Mouse (Mus musculus) liver, embryonic 15.5 days (tissue): ENCODE data around the gene Mamstr. TPM values are rescaled to one million over a fixed set of nuclear protein-coding genes. Genes with fewer than 3 reads are reported as not detected.
A peak's percentile ranks its signal among the peaks of the same experiment; 100 is the strongest.

Experiments used
- ATAC-seq: fragments of 200-750 bp; cut with Nextera tagmentation; 2 replicates; pipeline ENCODE4 v1.8.0; 2017; ENCODE audit warnings: moderate number of reproducible peaks, mild to moderate bottlenecking, moderate library complexity; ENCODE audit not compliant: insufficient read depth
- H3K27ac ChIP-seq: fragments of 300-500 bp; sonication (generic); replicated peaks from 2 replicates; pipeline ENCODE4 v1.5.1; 2015; ENCODE audit warnings: mild to moderate bottlenecking, inconsistent platforms
- H3K27me3 ChIP-seq: fragments of 300-500 bp; sonication (generic); 2 replicates; pipeline ENCODE4 v1.6.1; 2015; ENCODE audit warnings: mild to moderate bottlenecking, inconsistent platforms
- H3K36me3 ChIP-seq: fragments of 300-500 bp; sonication (generic); replicated peaks from 2 replicates; pipeline ENCODE4 v1.6.1; 2015; ENCODE audit warnings: moderate library complexity, mild to moderate bottlenecking, inconsistent platforms
- H3K4me1 ChIP-seq: fragments of 300-500 bp; sonication (generic); replicated peaks from 2 replicates; pipeline ENCODE4 v1.6.1; 2015; ENCODE audit warnings: inconsistent platforms
- H3K4me2 ChIP-seq: fragments of 300-500 bp; sonication (generic); 2 replicates; pipeline ENCODE4 v1.6.1; 2015; ENCODE audit warnings: moderate library complexity, mild to moderate bottlenecking, inconsistent platforms
- H3K4me3 ChIP-seq: fragments of 300-500 bp; sonication (generic); replicated peaks from 2 replicates; pipeline ENCODE4 v1.5.1; 2015; ENCODE audit warnings: mild to moderate bottlenecking, inconsistent platforms
- H3K9ac ChIP-seq: fragments of 300-500 bp; sonication (generic); 2 replicates; pipeline ENCODE4 v1.6.1; 2015; ENCODE audit warnings: moderate library complexity, mild to moderate bottlenecking, inconsistent platforms
- H3K9me3 ChIP-seq: fragments of 300-500 bp; sonication (generic); replicated peaks from 2 replicates; pipeline ENCODE4 v1.6.1; 2016; ENCODE audit warnings: inconsistent platforms
- WGBS: fragments of 180-500 bp; shearing (Covaris S2); methylation state at CpG from one replicate; pipeline ENCODE4 v1.1.7; 2015; ENCODE audit warnings: mixed read lengths; ENCODE audit not compliant: insufficient replicate concordance; 5-methylcytosine and 5-hydroxymethylcytosine counted together
- polyA plus RNA-seq: library from polyadenylated mRNA; unstranded; fragments of >200 nt; fragmentation: Nextera tagmentation; extraction: Ambion mirVana; gene quantifications from 2 replicates; pipeline ENCODE4 v1.2.1, GENCODE M21; 2015

Gene Mamstr
- polyA plus RNA-seq, 1 experiment from 2014 or later = 1.2 TPM

DNA sequence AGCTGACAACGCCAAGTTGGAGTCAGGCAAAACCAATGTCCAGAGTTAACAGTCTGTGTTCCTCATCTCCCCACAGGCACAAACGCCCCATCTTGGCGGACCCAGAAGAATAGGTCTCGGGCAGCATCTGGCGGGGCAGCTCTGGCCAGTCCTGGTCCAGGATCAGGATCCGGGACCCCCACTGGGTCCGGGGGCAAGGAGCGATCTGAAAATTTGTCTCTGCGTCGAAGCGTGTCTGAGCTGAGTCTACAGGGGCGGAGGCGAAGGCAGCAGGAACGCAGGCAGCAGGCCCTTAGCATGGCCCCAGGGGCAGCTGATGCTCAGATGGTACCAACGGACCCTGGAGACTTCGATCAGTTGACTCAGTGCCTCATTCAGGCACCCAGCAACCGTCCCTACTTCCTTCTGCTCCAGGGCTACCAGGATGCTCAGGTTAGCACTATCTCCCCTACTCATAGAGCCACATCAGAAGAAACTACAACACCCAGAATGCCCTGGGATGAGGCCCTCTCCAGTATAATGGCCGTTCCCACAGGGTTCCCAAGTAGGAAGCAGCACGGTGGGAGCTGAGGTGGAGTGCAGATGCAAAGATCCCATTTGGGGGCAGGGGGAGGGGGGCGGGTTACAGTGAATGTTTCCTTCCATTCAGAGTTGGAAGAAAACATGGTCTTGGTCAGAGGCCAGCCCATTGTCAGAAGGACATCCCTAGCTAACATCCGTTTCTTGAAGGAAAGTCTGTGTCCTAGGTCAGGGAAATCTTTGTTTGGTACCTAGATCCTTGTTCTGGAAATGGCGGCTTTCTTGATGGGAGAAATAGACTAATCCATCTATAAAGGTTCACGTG lies 9.5 kb upstream of the Mamstr start:
- Histone ChIP-seq H3K4me3 (no peak overlapping the region), H3K36me3 (no peaks in the 10 kb centered on the region), H3K27me3 (peaks cover 67% of the 10 kb centered on the region), H3K9ac (no peak overlapping the region), H3K4me2 (no peak overlapping the region), H3K27ac (no peak overlapping the region), H3K9me3 (no peaks in the 10 kb centered on the region), H3K4me1 (peaks cover 15% of the 10 kb centered on the region)
- WGBS = 68% methylated on average over 23 of the region's 23 CpGs
- no peak for ATAC-seq

DNA sequence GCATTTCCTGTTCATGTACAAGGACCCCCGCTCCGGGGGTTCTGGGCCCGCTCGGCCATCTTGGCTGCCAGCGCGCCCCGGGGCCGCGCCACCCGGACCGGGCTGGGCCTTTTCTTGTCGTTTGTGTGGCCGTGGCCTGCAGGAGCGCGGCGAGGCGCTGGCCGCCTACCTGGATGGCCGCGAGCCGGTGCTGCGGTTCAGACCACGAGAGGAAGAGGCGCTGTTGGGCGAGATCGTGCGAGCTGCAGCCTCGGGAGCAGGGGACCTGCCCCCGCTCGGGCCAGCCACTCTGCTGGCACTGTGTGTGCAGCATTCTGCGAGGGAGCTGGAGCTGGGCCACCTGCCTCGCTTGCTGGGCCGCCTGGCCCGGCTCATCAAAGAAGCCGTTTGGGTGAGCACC lies 7.3 kb upstream of the Mamstr start:
- no peak overlapping the region for H3K27ac ChIP-seq
- no peak overlapping the region for H3K4me3 ChIP-seq
- no peaks in the 10 kb centered on the region for H3K36me3 ChIP-seq
- peaks cover 47% of the 10 kb centered on the region for H3K27me3 ChIP-seq
- ATAC-seq = no peak
- H3K9ac ChIP-seq = no peak overlapping the region
- H3K9me3 ChIP-seq = no peaks in the 10 kb centered on the region
- peaks cover 15% of the 10 kb centered on the region for H3K4me1 ChIP-seq
- WGBS = 43% methylated on average over 35 of the region's 35 CpGs
- H3K4me2 ChIP-seq = peak overlapping the region; percentile 19

DNA sequence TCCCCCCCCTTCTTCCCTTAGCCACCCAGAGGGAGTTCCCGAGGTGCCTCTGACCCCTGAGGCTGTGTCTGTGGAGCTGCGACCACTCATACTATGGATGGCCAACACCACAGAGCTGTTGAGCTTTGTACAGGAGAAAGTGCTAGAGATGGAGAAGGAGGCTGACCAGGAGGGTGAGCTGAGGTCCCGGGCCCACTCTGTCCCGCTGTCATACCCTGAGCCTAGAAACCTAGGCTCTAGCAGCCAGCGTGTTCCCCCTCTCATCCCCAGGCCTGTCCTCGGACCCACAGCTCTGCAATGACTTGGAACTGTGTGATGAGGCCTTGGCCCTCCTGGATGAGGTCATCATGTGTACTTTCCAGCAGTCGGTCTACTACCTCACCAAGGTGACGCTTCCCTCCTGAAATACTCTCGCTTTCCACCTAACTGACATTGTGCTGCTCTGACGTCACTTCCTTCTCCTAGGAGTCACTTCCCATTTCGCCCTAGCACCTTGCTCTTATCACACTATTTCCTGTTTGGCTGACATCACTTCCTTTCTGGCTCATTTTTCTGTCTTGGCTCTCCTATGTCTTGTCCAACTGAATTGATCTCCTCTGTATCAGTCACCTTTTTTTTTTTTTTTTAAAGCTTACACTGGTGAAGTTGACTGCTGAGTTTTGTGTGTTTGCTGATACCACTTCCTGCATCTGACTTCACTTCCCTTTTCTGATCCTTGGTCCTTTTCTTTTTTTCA lies 4.7 kb upstream of the Mamstr start:
- no peak overlapping the region for H3K4me2 ChIP-seq

DNA sequence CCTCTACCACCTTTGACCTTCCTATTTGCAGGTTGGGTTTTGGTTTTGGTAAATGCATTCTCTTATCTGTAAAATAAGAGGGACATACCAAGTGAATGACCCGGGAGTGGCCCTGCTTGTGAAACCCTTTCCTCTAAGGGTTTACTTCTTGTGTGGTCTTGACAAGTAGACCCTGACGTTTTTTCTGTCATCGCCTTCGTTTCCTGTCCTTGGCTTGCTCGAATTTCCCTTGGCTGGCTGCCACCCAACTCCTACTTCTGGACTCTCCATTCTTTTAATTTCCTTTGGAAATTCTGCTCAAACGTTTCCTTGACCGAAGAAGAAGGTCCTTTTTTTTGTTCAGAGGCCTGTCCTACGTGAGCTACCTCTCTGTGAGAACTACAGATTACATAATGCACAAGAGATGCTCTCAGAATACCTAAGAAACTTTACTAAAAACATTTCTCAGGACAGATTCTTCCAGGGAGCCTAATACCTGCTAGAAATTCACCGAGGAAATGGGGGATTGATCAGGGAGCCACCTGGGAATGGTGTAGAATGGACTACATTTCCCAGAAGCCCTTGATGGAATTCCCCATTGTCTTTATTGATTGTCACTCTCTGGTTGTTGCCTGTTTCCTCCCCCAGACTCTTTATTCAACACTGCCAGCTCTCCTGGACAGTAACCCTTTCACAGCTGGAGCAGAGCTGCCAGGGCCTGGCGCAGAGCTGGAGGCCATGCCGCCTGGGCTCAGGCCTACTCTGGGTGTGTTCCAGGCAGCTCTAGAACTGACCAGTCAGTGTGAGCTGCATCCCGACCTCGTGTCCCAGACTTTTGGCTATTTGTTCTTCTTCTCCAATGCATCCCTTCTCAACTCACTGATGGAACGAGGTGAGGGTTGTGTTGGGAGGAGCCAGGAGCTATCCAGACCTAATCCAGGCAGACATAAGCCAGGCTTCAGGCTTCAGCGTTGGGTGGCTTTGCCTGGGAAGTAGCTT lies 3.8 kb upstream of the Mamstr start:
- H3K4me1 ChIP-seq = peaks cover 4% of the 10 kb centered on the region
- no peaks in the 10 kb centered on the region for H3K36me3 ChIP-seq
- no peak overlapping the region for H3K27ac ChIP-seq
- no peak overlapping the region for H3K4me3 ChIP-seq
- no peak for ATAC-seq
- no peak overlapping the region for H3K9ac ChIP-seq
- 51% methylated on average over 15 of the region's 15 CpGs for WGBS
- H3K9me3 ChIP-seq = no peaks in the 10 kb centered on the region
- no peak overlapping the region for H3K4me2 ChIP-seq
- H3K27me3 ChIP-seq = peaks cover 12% of the 10 kb centered on the region

More for the DNA sequence above, 4.7 kb upstream of the Mamstr start:
- H3K4me3 ChIP-seq = no peak overlapping the region
- H3K9me3 ChIP-seq = no peaks in the 10 kb centered on the region
- peaks cover 21% of the 10 kb centered on the region for H3K27me3 ChIP-seq
- H3K36me3 ChIP-seq = no peaks in the 10 kb centered on the region
- H3K9ac ChIP-seq = no peak overlapping the region
- no peak overlapping the region for H3K27ac ChIP-seq
- ATAC-seq = peak; percentile 17; the same call in 1 of the 2 replicates
- WGBS = 38% methylated on average over 11 of the region's 11 CpGs
- H3K4me1 ChIP-seq = peaks cover 4% of the 10 kb centered on the region

DNA sequence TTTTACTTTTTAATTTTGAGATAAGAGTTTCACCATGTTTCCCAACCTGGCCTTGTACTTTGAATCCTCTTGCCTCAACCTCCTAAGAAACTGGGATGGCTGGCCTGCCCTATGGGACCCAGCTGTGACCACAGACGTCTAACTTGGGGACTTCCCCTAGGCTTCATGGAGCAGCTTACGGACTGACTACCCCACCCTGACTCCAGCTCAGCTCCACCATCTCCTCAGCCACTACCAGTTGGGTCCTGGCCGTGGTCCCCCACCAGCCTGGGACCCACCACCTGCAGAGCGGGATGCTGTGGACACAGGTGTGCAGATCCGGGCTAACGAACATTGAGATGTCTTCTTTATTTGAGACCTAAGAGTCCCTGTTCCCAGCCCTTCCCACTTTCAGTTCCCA lies 2.1 kb upstream of the Mamstr start:
- H3K9me3 ChIP-seq = no peaks in the 10 kb centered on the region

DNA sequence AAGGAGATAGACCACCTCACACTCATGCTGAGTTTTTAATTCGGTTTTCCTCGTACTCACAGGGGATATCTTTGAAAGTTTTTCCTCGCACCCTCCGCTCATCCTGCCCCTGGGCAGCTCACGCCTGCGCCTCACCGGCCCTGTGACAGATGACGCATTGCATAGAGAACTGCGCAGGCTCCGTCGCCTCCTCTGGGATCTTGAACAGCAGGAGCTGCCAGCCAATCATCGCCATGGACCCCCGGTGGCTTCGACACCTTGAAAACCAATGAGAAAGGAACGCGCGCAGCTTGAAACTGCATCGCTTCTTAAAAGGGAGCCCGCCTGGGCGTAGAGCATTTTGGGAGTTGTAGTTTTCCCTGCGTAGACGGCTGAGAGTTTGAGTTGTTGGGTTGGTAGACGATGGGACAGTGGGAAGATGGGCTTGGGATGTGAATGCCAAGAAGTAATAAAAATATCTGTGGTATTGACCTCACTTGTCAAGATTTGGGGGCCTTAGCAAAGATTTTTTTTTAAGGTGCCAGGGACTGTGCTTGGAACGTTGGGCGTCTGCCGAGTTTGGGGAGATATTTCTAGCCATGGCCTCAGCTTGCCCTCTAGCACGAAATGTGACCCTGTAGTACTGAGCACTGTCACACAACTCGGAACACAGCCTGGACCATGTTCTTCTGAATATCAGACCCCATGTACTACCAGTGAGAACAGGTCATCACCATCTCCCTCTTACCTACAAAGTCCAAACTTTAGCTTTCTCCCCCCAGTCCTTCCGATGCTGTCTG lies 965 bp upstream of the Mamstr start:
- Histone ChIP-seq H3K27ac (no peak overlapping the region), H3K4me2 (peak overlapping the region; percentile 32), H3K9me3 (no peaks in the 10 kb centered on the region), H3K4me1 (peaks cover 11% of the 10 kb centered on the region), H3K36me3 (no peaks in the 10 kb centered on the region), H3K9ac (no peak overlapping the region), H3K4me3 (no peak overlapping the region), H3K27me3 (peaks cover 9% of the 10 kb centered on the region; the same call in 1 of the 2 replicates)
- ATAC-seq = peak; percentile 44
- 63% methylated on average over 29 of the region's 29 CpGs for WGBS

More for the DNA sequence above, 2.1 kb upstream of the Mamstr start:
- Histone ChIP-seq H3K4me2 (no peak overlapping the region), H3K4me1 (peaks cover 1% of the 10 kb centered on the region; the same call in 1 of the 2 replicates), H3K27ac (no peak overlapping the region), H3K36me3 (no peaks in the 10 kb centered on the region), H3K9ac (no peak overlapping the region), H3K27me3 (peaks cover 8% of the 10 kb centered on the region; the same call in 1 of the 2 replicates), H3K4me3 (no peak overlapping the region)
- ATAC-seq = no peak
- 65% methylated on average over 6 of the region's 6 CpGs for WGBS

DNA sequence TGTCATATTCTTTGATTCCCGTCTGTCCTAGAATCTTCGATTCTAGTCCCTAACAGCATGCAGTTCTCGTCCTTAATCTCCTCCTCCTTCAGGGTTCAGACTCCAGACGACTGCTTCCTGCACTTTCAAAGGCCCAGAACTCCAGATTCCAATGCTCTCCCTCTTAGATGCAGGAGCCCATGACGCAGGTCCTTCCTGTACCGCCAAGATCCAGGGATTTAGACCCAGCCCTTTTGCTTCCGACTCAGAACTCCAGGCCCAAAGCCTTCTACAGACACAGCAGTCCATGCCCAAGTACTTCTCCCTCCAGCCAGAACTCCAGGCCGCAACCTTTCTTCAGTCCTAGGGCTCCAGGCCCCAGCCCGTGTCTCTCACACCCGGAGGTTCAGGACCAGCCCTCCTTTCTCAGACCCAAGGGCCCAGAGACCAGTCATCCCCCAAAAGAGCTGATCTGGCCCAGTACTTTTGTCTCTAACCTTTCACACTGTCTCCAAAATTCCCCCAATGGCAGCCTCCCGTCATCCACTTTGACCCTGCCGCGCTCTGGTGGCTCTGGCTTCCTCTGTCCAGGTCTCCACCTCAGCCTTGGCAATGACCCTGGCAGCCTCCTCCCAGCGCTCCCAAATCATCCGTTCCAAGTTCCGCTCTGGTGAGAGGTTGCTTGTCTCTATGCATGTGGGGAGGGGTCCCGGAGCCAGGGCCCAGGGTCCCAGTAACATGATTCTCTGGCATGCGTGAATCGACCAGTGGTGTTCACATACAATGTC lies 597 bp downstream of the Mamstr start:
- H3K27ac ChIP-seq = no peak overlapping the region
- WGBS = 67% methylated on average over 19 of the region's 19 CpGs
- H3K36me3 ChIP-seq = no peaks in the 10 kb centered on the region
- peaks cover 16% of the 10 kb centered on the region for H3K4me1 ChIP-seq
- H3K27me3 ChIP-seq = peaks cover 23% of the 10 kb centered on the region
- H3K4me3 ChIP-seq = no peak overlapping the region
- no peaks in the 10 kb centered on the region for H3K9me3 ChIP-seq
- H3K9ac ChIP-seq = no peak overlapping the region
- H3K4me2 ChIP-seq = no peak overlapping the region
- ATAC-seq = no peak

DNA sequence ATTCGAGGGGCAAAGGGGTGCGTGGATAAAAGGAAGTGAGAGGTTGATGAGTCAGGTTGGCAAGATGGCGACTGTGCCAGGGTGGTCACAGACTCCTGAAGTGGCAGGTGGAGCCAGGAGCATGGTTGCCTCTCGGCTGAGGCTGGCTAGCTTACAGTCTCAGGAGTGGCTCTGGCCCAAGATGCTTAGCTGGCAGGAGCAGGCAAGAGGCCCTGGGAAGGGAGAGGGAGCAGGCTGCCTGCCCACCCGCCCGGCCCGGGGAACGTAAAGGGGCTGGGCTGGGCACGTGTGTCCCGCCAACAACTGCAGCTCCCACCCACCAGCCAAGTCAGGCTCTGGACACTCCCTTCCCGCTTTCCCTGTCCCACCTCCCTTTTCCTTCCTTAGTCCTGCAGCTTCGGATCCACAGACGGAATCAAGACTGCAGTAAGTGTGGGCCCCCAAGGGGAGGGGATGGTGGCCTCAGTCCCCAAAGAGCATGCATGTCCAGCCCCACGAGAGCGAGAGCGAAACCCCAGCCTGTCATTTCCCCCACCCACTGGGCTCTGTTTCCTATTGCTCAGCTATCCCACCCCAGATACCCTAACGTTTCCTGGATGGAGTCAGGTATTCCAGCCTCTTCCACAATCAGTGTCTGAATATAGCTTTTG lies 1.7 kb downstream of the Mamstr start:
- Histone ChIP-seq H3K27me3 (peaks cover 28% of the 10 kb centered on the region), H3K4me3 (no peak overlapping the region), H3K27ac (no peak overlapping the region), H3K36me3 (no peaks in the 10 kb centered on the region), H3K9me3 (no peaks in the 10 kb centered on the region), H3K4me1 (peaks cover 16% of the 10 kb centered on the region), H3K9ac (no peak overlapping the region), H3K4me2 (no peak overlapping the region)
- WGBS = 64% methylated on average over 17 of the region's 17 CpGs
- ATAC-seq = no peak

DNA sequence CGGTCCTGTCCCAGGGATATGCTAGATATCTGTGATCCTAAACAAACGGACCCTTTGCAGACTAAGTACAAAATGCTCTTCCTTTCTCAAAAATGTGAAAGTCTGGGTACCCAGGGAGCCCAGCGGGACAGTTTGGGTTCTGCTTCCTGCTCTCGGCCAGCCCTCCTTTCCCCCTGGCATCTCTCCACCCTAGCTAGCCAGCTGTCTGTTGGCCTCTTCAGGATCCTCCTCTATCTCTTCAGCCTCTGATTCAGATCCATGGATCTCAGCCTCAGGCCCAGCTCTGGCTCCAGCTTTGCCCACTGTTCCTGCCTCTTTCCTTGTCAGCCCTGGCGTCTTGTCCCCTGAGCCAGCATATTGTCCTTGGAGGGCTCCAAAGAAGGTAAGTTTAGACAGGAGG lies 2.3 kb downstream of the Mamstr start:
- H3K9me3 ChIP-seq = no peaks in the 10 kb centered on the region
- no peak overlapping the region for H3K4me3 ChIP-seq
- WGBS = 62% methylated on average over 5 of the region's 5 CpGs
- no peaks in the 10 kb centered on the region for H3K36me3 ChIP-seq
- ATAC-seq = no peak
- H3K4me1 ChIP-seq = peaks cover 16% of the 10 kb centered on the region
- H3K27ac ChIP-seq = no peak overlapping the region
- H3K4me2 ChIP-seq = no peak overlapping the region
- H3K27me3 ChIP-seq = peaks cover 28% of the 10 kb centered on the region
- no peak overlapping the region for H3K9ac ChIP-seq
